In genomic region chr7:38023451-38023850, GRCm38 (mm10) we compare ENCODE assay signal across 8 mouse cellular contexts. TPM values are rescaled to one million over a fixed set of nuclear protein-coding genes. Genes with fewer than 3 reads are reported as not detected.
DNase-seq lines count a peak whose midpoint lies in the region; ATAC-seq and TF ChIP-seq lines count a peak whose summit lies in the region.

Gene Uri1, minus strand, starts transcription at chr7:38023551.

- H3K4me2 ChIP-seq in lung, embryonic 15.5 days, result no peak within 1 kb of the TSS
- H3K4me2 ChIP-seq in embryonic facial prominence, embryonic 15.5 days (replicated peaks), result no peak within 1 kb of the TSS
- no peak within 1 kb of the TSS for H3K4me2 ChIP-seq in heart, postnatal 0 days (ENCODE audit: low read depth, low read length)
- H3K4me2 ChIP-seq in stomach, embryonic 14.5 days (replicated peaks; ENCODE audit: low read depth, low read length), result no peak within 1 kb of the TSS

- TF ChIP-seq EP300 in heart, postnatal 0 days (IDR thresholded peaks at IDR 0.05; ENCODE audit: low read depth), result no peak

- H3K9me3 ChIP-seq in lung, embryonic 15.5 days, result no peaks in the 10 kb centered on the region
- no peaks in the 10 kb centered on the region for H3K9me3 ChIP-seq in embryonic facial prominence, embryonic 15.5 days (replicated peaks)
- no peaks in the 10 kb centered on the region for H3K9me3 ChIP-seq in heart, postnatal 0 days (replicated peaks; ENCODE audit: control insufficient read depth, low read length)
- H3K9me3 ChIP-seq in limb, embryonic 10.5 days (replicated peaks), result no peaks in the 10 kb centered on the region
- H3K9me3 ChIP-seq in stomach, embryonic 14.5 days (ENCODE audit: control insufficient read depth, low read depth, low read length), result no peaks in the 10 kb centered on the region

- 79% methylated on average over 8 of the region's 8 CpGs for WGBS in lung, embryonic 15.5 days
- 81% methylated on average over 8 of the region's 8 CpGs for WGBS in embryonic facial prominence, embryonic 15.5 days
- WGBS in heart, postnatal 0 days, result 86% methylated on average over 8 of the region's 8 CpGs
- 97% methylated on average over 8 of the region's 8 CpGs for WGBS in limb, embryonic 10.5 days
- WGBS in stomach, embryonic 14.5 days, result 92% methylated on average over 8 of the region's 8 CpGs

- H3K27ac ChIP-seq in lung, embryonic 15.5 days, result no peak within 1 kb of the TSS
- no peak within 1 kb of the TSS for H3K27ac ChIP-seq in embryonic facial prominence, embryonic 15.5 days (replicated peaks)
- H3K27ac ChIP-seq in heart, postnatal 0 days (ENCODE audit: low read depth), result no peak within 1 kb of the TSS
- no peak within 1 kb of the TSS for H3K27ac ChIP-seq in limb, embryonic 10.5 days
- no peak within 1 kb of the TSS for H3K27ac ChIP-seq in stomach, embryonic 14.5 days (ENCODE audit: low read length)

- no peaks in the 10 kb centered on the region for H3K4me1 ChIP-seq in lung, embryonic 15.5 days
- no peaks in the 10 kb centered on the region for H3K4me1 ChIP-seq in embryonic facial prominence, embryonic 15.5 days
- no peaks in the 10 kb centered on the region for H3K4me1 ChIP-seq in heart, postnatal 0 days (ENCODE audit: control insufficient read depth, insufficient read depth)
- H3K4me1 ChIP-seq in limb, embryonic 10.5 days, result no peaks in the 10 kb centered on the region
- H3K4me1 ChIP-seq in stomach, embryonic 14.5 days (ENCODE audit: control insufficient read depth, insufficient read depth, low read length), result no peaks in the 10 kb centered on the region

- no peak for DNase-seq in lung, postnatal 25 days (ENCODE audit: low spot score)
- DNase-seq in heart, postnatal 0 days (ENCODE audit: low spot score), result no peak
- DNase-seq in limb, embryonic 10.5 days (ENCODE audit: low spot score), result no peak
- no peak for DNase-seq in frontal cortex, postnatal 14 days (ENCODE audit: low spot score in 2 of 2)
- no peak for DNase-seq in cerebellum, adult 11 months

- no peaks in the 10 kb centered on the region for H3K36me3 ChIP-seq in lung, embryonic 15.5 days
- no peaks in the 10 kb centered on the region for H3K36me3 ChIP-seq in embryonic facial prominence, embryonic 15.5 days
- H3K36me3 ChIP-seq in heart, postnatal 0 days (replicated peaks; ENCODE audit: control insufficient read depth, insufficient read depth, low read length), result no peaks in the 10 kb centered on the region
- no peaks in the 10 kb centered on the region for H3K36me3 ChIP-seq in limb, embryonic 10.5 days
- no peaks in the 10 kb centered on the region for H3K36me3 ChIP-seq in stomach, embryonic 14.5 days (ENCODE audit: control insufficient read depth, insufficient read depth, low read length)

- no peak for ATAC-seq in lung, embryonic 15.5 days (ENCODE audit: borderline replicate concordance, extremely low read depth, low FRiP score, low TSS enrichment)
- no peak for ATAC-seq in embryonic facial prominence, embryonic 15.5 days (ENCODE audit: insufficient number of reproducible peaks, low FRiP score, low TSS enrichment, low read depth)
- ATAC-seq in heart, postnatal 0 days (ENCODE audit: insufficient read depth, low read depth), result no peak
- ATAC-seq in stomach, embryonic 14.5 days (ENCODE audit: insufficient number of reproducible peaks, insufficient read depth, low FRiP score, low read depth), result no peak

- H3K9ac ChIP-seq in lung, embryonic 15.5 days, result no peak within 1 kb of the TSS
- H3K9ac ChIP-seq in embryonic facial prominence, embryonic 15.5 days, result no peak within 1 kb of the TSS
- H3K9ac ChIP-seq in heart, postnatal 0 days (replicated peaks; ENCODE audit: low read depth, low read length), result no peak within 1 kb of the TSS
- no peak within 1 kb of the TSS for H3K9ac ChIP-seq in stomach, embryonic 14.5 days (replicated peaks; ENCODE audit: low read depth, low read length)

- H3K4me3 ChIP-seq in lung, embryonic 15.5 days, result no peak within 1 kb of the TSS
- no peak within 1 kb of the TSS for H3K4me3 ChIP-seq in embryonic facial prominence, embryonic 15.5 days (replicated peaks)
- no peak within 1 kb of the TSS for H3K4me3 ChIP-seq in heart, postnatal 0 days (ENCODE audit: low read depth, low read length)
- no peak within 1 kb of the TSS for H3K4me3 ChIP-seq in limb, embryonic 10.5 days
- H3K4me3 ChIP-seq in stomach, embryonic 14.5 days (ENCODE audit: low read depth, low read length), result no peak within 1 kb of the TSS

- TF ChIP-seq CTCF in heart, postnatal 0 days (IDR thresholded peaks at IDR 0.05; ENCODE audit: low read depth), result no peak

- H3K27me3 ChIP-seq in lung, embryonic 15.5 days, result no peaks in the 10 kb centered on the region
- no peaks in the 10 kb centered on the region for H3K27me3 ChIP-seq in embryonic facial prominence, embryonic 15.5 days
- H3K27me3 ChIP-seq in heart, postnatal 0 days (ENCODE audit: control insufficient read depth, insufficient read depth, low read length), result no peaks in the 10 kb centered on the region
- no peaks in the 10 kb centered on the region for H3K27me3 ChIP-seq in limb, embryonic 10.5 days (ENCODE audit: low read depth, poor library complexity, severe bottlenecking)
- no peaks in the 10 kb centered on the region for H3K27me3 ChIP-seq in stomach, embryonic 14.5 days (ENCODE audit: control insufficient read depth, insufficient read depth, low read length)

RNA-seq across cellular contexts. Expression of gene Uri1, which starts in this region (rescaled TPM):
- 55.8 and 58.8 TPM in 2 replicates for polyA plus RNA-seq in lung, embryonic 15.5 days (2015; fragmentation: Nextera tagmentation; extraction: Ambion mirVana)
- polyA plus RNA-seq in embryonic facial prominence, embryonic 15.5 days (2015; fragmentation: Nextera tagmentation; extraction: Ambion mirVana), result 40.2 and 40.8 TPM in 2 replicates
- total RNA-seq in heart, postnatal 0 days (2014; rRNA removed; ENCODE audit: low replicate concordance), result 22.2 and 23.7 TPM in 2 replicates
- polyA plus RNA-seq in heart, postnatal 0 days (2015; fragmentation: Nextera tagmentation; extraction: Ambion mirVana), result 23.4 and 25.3 TPM in 2 replicates
- 39.1 and 41.7 TPM in 2 replicates for polyA plus RNA-seq in limb, embryonic 10.5 days (2016; fragmentation: Nextera tagmentation; extraction: Ambion mirVana)
- 42.0 and 45.2 TPM in 2 replicates for polyA plus RNA-seq in stomach, embryonic 14.5 days (2014; fragmentation: Nextera tagmentation; extraction: Ambion mirVana)
